Mouse (Mus musculus): ENCODE measurements around the gene Samd4. TPM values are rescaled to one million over a fixed set of nuclear protein-coding genes. Genes with fewer than 3 reads are reported as not detected.

Gene Samd4
- polyA plus RNA-seq, 1 experiment from 2014 or later: 16.1 TPM

- H3K36me3 ChIP-seq (ENCODE audit: control insufficient read depth, insufficient read depth): no peaks in the 10 kb centered on the region
- no peak overlapping the region for H3K4me2 ChIP-seq (ENCODE audit: low read depth, low read length)
- no peak for ATAC-seq (replicated peaks; ENCODE audit: extremely low read depth, insufficient read depth, low FRiP score)
- H3K27ac ChIP-seq (ENCODE audit: low read length): no peak overlapping the region
- no peaks in the 10 kb centered on the region for H3K9me3 ChIP-seq (replicated peaks; ENCODE audit: control insufficient read depth, low read length)
- no peak overlapping the region for H3K4me3 ChIP-seq (ENCODE audit: low read length)
- no peaks in the 10 kb centered on the region for H3K27me3 ChIP-seq (ENCODE audit: control insufficient read depth, insufficient read depth, low read length)
- WGBS: 76% methylated on average over 5 of the region's 5 CpGs
- no peak overlapping the region for H3K9ac ChIP-seq (ENCODE audit: low read length)
- H3K4me1 ChIP-seq (ENCODE audit: control insufficient read depth, insufficient read depth, low read length): no peaks in the 10 kb centered on the region
Measured at GRCm38 (mm10) chr14:47127987-47128386, 245.3 kb downstream of the Samd4 start.

GRCm38 (mm10) chr14:47133948-47134347 is 251.3 kb downstream of the Samd4 start:
- no peak for ATAC-seq (replicated peaks; ENCODE audit: extremely low read depth, insufficient read depth, low FRiP score)

DNA sequence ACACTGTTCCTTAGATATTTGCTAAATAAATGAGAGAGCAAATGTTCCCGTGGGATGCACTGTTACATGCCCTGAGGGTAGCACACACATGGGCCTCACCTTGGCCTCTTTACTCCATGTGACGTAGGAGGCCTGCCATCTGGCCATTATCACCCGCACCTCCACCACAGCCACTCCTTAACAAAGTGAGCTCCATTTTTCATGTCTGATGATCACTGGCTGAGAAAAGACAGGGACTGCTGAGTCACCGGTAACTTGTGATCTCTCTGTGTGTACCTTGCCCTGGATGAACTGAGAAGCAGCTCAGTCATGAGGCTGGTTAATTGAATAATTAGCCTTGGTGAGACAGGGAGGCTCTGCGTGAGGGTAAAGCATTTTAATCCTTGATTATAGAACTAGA is 254.0 kb downstream of the Samd4 start:
- H3K4me1 ChIP-seq (ENCODE audit: control insufficient read depth, insufficient read depth, low read length): no peaks in the 10 kb centered on the region
- H3K9me3 ChIP-seq (replicated peaks; ENCODE audit: control insufficient read depth, low read length): no peaks in the 10 kb centered on the region
- no peak for ATAC-seq (replicated peaks; ENCODE audit: extremely low read depth, insufficient read depth, low FRiP score)
- H3K4me3 ChIP-seq (ENCODE audit: low read length): no peak overlapping the region
- H3K36me3 ChIP-seq (ENCODE audit: control insufficient read depth, insufficient read depth): no peaks in the 10 kb centered on the region
- no peak overlapping the region for H3K27ac ChIP-seq (ENCODE audit: low read length)
- H3K4me2 ChIP-seq (ENCODE audit: low read depth, low read length): no peak overlapping the region
- H3K9ac ChIP-seq (ENCODE audit: low read length): no peak overlapping the region
- H3K27me3 ChIP-seq (ENCODE audit: control insufficient read depth, insufficient read depth, low read length): no peaks in the 10 kb centered on the region
- WGBS: 61% methylated on average over 5 of the region's 5 CpGs

More at GRCm38 (mm10) chr14:47133948-47134347, 251.3 kb downstream of the Samd4 start:
- WGBS: 69% methylated on average over 10 of the region's 10 CpGs
- Histone ChIP-seq H3K4me1 (ENCODE audit: control insufficient read depth, insufficient read depth, low read length) (no peaks in the 10 kb centered on the region), H3K4me3 (ENCODE audit: low read length) (no peak overlapping the region), H3K9ac (ENCODE audit: low read length) (no peak overlapping the region), H3K27me3 (ENCODE audit: control insufficient read depth, insufficient read depth, low read length) (no peaks in the 10 kb centered on the region), H3K9me3 (replicated peaks; ENCODE audit: control insufficient read depth, low read length) (no peaks in the 10 kb centered on the region), H3K36me3 (ENCODE audit: control insufficient read depth, insufficient read depth) (no peaks in the 10 kb centered on the region), H3K4me2 (ENCODE audit: low read depth, low read length) (no peak overlapping the region), H3K27ac (ENCODE audit: low read length) (no peak overlapping the region)

DNA sequence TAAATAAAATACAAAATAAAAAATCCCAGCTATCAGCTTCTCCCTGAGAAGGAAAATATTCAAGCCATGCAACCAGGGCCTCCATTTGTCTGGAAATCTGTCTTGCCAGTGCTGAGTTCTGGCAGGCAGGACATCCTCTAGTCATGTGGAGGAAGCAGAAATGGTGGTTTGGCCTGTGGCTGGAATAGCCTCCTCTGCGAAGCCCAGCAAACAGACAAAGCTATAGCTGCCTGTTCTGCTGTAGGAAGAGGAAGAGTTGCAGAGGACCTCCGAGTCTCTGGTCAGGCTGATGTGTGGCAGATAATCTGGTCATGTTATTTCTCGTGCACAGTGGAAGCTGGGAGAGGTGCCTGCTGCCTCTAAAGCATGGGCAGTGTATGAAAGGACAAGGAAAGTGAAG is 256.2 kb downstream of the Samd4 start:
- no peak for ATAC-seq (replicated peaks; ENCODE audit: extremely low read depth, insufficient read depth, low FRiP score)
- no peak overlapping the region for H3K27ac ChIP-seq (ENCODE audit: low read length)
- no peak overlapping the region for H3K4me3 ChIP-seq (ENCODE audit: low read length)
- no peaks in the 10 kb centered on the region for H3K4me1 ChIP-seq (ENCODE audit: control insufficient read depth, insufficient read depth, low read length)
- no peak overlapping the region for H3K9ac ChIP-seq (ENCODE audit: low read length)
- no peaks in the 10 kb centered on the region for H3K27me3 ChIP-seq (ENCODE audit: control insufficient read depth, insufficient read depth, low read length)
- no peaks in the 10 kb centered on the region for H3K9me3 ChIP-seq (replicated peaks; ENCODE audit: control insufficient read depth, low read length)
- WGBS: 61% methylated on average over 3 of the region's 3 CpGs
- no peak overlapping the region for H3K4me2 ChIP-seq (ENCODE audit: low read depth, low read length)
- H3K36me3 ChIP-seq (ENCODE audit: control insufficient read depth, insufficient read depth): no peaks in the 10 kb centered on the region

DNA sequence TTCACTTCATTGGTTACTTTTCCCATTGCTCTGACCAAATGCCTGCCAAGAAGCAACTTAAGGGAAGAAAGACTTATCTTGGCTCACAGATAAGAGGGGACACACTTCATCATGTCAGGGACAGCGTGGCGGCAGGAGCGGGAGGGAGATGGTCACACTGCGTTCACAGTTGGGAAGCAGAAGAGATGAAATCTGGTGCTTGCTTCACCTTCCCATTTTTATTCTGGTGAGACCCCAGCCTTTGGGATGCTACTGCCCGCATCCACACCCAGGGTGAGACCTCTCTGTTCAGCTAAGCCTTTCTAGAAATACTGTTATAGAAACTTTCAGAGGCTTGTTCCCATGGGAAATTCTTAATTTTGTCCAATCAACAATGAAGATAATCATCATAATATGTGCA is 261.7 kb downstream of the Samd4 start:
- no peak overlapping the region for H3K27ac ChIP-seq (ENCODE audit: low read length)
- no peaks in the 10 kb centered on the region for H3K27me3 ChIP-seq (ENCODE audit: control insufficient read depth, insufficient read depth, low read length)
- H3K4me3 ChIP-seq (ENCODE audit: low read length): no peak overlapping the region
- no peaks in the 10 kb centered on the region for H3K9me3 ChIP-seq (replicated peaks; ENCODE audit: control insufficient read depth, low read length)
- no peak for ATAC-seq (replicated peaks; ENCODE audit: extremely low read depth, insufficient read depth, low FRiP score)
- no peak overlapping the region for H3K9ac ChIP-seq (ENCODE audit: low read length)
- WGBS: 74% methylated on average over 5 of the region's 5 CpGs
- no peak overlapping the region for H3K4me2 ChIP-seq (ENCODE audit: low read depth, low read length)
- no peaks in the 10 kb centered on the region for H3K36me3 ChIP-seq (ENCODE audit: control insufficient read depth, insufficient read depth)
- no peaks in the 10 kb centered on the region for H3K4me1 ChIP-seq (ENCODE audit: control insufficient read depth, insufficient read depth, low read length)

DNA sequence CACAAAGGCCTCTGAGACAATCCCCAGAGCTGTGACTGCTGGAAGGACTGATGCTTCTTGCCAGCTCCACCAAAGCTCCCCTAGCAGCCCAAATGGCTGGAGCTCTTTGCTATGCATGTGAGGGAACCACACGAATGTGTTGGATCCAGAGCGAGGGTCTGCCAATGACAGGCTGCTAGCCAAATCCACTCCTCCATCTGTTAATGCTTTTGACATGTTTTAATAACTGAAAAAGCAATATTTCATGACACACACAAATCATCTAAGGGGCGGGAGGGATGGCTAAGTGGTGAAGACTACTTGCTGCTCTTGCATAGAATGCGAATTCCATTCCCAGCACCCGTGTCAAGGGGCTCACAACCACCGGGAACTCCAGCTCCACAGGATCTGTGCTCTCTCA is 268.7 kb downstream of the Samd4 start:
- H3K36me3 ChIP-seq (ENCODE audit: control insufficient read depth, insufficient read depth): 0 out of 2 replicates have a peak, but pooled peaks cover 1% of the 10 kb centered on the region
- peaks cover 6% of the 10 kb centered on the region; the same call in 1 of the 2 replicates for H3K4me1 ChIP-seq (ENCODE audit: control insufficient read depth, insufficient read depth, low read length)
- H3K4me2 ChIP-seq (ENCODE audit: low read depth, low read length): no peak overlapping the region
- no peak overlapping the region for H3K4me3 ChIP-seq (ENCODE audit: low read length)
- no peaks in the 10 kb centered on the region for H3K27me3 ChIP-seq (ENCODE audit: control insufficient read depth, insufficient read depth, low read length)
- H3K9ac ChIP-seq (ENCODE audit: low read length): no peak overlapping the region
- 91% methylated on average over 6 of the region's 6 CpGs for WGBS
- H3K27ac ChIP-seq (ENCODE audit: low read length): no peak overlapping the region
- ATAC-seq (replicated peaks; ENCODE audit: extremely low read depth, insufficient read depth, low FRiP score): no peak
- no peaks in the 10 kb centered on the region for H3K9me3 ChIP-seq (replicated peaks; ENCODE audit: control insufficient read depth, low read length)

- no peak overlapping the region for H3K4me2 ChIP-seq (ENCODE audit: low read depth, low read length)
- no peak overlapping the region for H3K4me3 ChIP-seq (ENCODE audit: low read length)
- WGBS: 34% methylated on average over 3 of the region's 3 CpGs
- 0 out of 2 replicates have a peak, but pooled peaks have one; percentile 10 for ATAC-seq (replicated peaks; ENCODE audit: extremely low read depth, insufficient read depth, low FRiP score)
- no peak overlapping the region for H3K27ac ChIP-seq (ENCODE audit: low read length)
- H3K4me1 ChIP-seq (ENCODE audit: control insufficient read depth, insufficient read depth, low read length): peaks cover 6% of the 10 kb centered on the region; the same call in 1 of the 2 replicates
- no peaks in the 10 kb centered on the region for H3K27me3 ChIP-seq (ENCODE audit: control insufficient read depth, insufficient read depth, low read length)
- H3K36me3 ChIP-seq (ENCODE audit: control insufficient read depth, insufficient read depth): 0 out of 2 replicates have a peak, but pooled peaks cover 5% of the 10 kb centered on the region
- H3K9me3 ChIP-seq (replicated peaks; ENCODE audit: control insufficient read depth, low read length): no peaks in the 10 kb centered on the region
- no peak overlapping the region for H3K9ac ChIP-seq (ENCODE audit: low read length)
Measured at GRCm38 (mm10) chr14:47154303-47154702, 271.6 kb downstream of the Samd4 start.

Small RNAs within 50 kb of the gene (microRNA-seq; reads per million reads assigned to microRNA genes)
- 78.2 reads per million, percentile 48 among the genes with 10 or more reads in this experiment for gene Mir378c

Other genes with a start within 250 kb of the Samd4 start
- gene Cdkn3, start 122.3 kb upstream of the Samd4 start, polyA plus RNA-seq (2015; fragmentation: Nextera tagmentation; extraction: Ambion mirVana): 43.0 and 44.8 TPM in 2 replicates
- gene Cnih1, start 94.4 kb upstream of the Samd4 start, polyA plus RNA-seq (2015; fragmentation: Nextera tagmentation; extraction: Ambion mirVana): 143 and 159 TPM in 2 replicates
- 48.3 and 53.8 TPM in 2 replicates for gene Gmfb, start 60.6 kb upstream of the Samd4 start, polyA plus RNA-seq (2015; fragmentation: Nextera tagmentation; extraction: Ambion mirVana)
- 27.0 and 28.4 TPM in 2 replicates for gene Cgrrf1, start 50.7 kb upstream of the Samd4 start, polyA plus RNA-seq (2015; fragmentation: Nextera tagmentation; extraction: Ambion mirVana)